Mouse (Mus musculus) liver, postnatal 0 days (tissue): ENCODE results near the gene Gopc.

ENCODE experiments used
- CTCF ChIP-seq: sonication (generic); IDR thresholded peaks from 2 replicates; pipeline ENCODE4 v1.5.1; 2016; ENCODE audit warnings: antibody characterized with exemption, low read depth
- EP300 ChIP-seq: IDR thresholded peaks from 2 replicates; pipeline ENCODE4 v1.6.1; 2016; ENCODE audit warnings: antibody characterized with exemption, low read depth, mild to moderate bottlenecking

DNA sequence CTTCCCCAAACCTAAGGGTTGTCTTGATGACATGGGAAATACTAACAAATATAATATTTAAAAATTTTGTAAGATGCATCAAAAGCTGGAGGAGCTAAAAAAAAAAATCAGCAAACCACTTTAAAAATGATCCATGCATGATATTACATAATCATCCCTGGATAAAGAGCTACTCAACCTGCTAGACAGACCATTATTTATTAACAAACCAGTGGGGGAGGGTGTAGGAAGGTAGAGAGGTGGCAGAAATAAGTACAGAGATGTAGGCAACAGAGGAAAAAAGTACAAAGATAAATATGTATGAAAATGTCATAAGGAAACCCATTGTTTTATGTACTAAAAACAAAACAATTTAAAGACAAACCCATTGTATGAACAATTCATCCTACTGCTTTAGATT lies 7.3 kb downstream of the Gopc start:
- TF ChIP-seq CTCF, result no peak
- TF ChIP-seq EP300, result no peak
